Mouse (Mus musculus) lung, postnatal 4 days (tissue): Measurements from ENCODE around the gene E2f3.

ENCODE experiments used
- DNase-seq, 2 experiments: peaks; one replicate each; pipeline ENCODE4 v3.0.0; 2021

The E2f3 gene

GRCm38 (mm10) chr13:29977358-29977757, 8.5 kb downstream of the E2f3 start:
- DNase-seq, result no peak

DNA sequence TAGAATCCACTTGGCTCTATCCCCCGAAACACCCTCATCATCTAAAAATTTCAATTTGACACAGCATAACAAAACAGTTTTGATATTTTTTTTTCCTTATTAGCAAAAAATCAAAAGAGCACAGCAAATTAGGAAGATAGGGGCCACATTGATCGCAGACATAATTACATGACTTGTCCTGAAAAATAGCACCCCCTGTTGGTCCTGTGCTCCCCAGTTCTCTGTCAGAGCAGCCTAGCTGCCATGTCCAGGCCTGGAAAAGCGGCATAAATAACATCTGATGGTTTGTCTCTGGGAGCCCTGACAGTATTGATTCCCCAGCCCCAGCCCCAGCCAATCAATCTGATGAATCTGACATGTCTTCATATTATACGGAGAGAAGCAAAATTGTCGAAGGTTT, 11.8 kb downstream of the E2f3 start:
- no peak for DNase-seq

GRCm38 (mm10) chr13:29973610-29974009, 12.3 kb downstream of the E2f3 start:
- DNase-seq, result no peak

DNA sequence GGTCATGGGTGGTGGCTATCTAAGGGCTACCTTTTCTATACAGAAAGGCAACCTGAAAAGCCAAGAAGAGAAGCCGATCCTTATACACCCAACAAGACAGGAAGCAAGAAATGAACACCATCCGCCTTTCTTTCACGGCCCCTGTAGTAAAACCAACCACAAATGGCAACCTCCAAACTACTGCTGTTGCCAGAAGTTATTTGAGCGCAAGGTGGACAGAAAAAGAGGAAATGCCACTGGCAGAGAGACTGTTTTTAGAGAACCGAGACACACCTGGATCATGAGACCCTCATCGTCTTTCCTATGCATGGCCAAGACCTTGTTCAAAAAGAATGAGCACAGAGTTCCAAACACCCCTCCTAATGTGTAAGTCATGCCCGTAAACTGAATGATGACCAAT, 15.5 kb downstream of the E2f3 start:
- no peak for DNase-seq

GRCm38 (mm10) chr13:29968636-29969035, 17.2 kb downstream of the E2f3 start:
- DNase-seq, result no peak

DNA sequence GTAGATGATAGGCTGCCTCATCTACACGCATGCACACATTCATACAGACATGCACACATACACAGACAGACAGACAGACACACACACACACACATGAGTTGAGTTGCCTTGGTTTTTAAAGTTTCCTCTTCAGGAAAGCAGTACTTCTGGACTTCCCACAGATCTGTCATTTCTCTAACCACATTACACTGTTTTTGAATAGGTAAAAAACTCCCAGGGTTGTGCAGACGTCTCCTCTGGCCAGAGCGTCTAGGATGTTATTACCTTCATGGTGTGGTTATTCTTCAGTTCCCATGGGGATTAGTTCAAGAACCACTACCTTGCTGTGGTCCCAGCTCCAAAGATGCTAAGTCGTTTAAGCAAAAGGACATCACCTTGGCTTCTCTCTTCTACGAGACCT, 18.5 kb downstream of the E2f3 start:
- no peak for DNase-seq

DNA sequence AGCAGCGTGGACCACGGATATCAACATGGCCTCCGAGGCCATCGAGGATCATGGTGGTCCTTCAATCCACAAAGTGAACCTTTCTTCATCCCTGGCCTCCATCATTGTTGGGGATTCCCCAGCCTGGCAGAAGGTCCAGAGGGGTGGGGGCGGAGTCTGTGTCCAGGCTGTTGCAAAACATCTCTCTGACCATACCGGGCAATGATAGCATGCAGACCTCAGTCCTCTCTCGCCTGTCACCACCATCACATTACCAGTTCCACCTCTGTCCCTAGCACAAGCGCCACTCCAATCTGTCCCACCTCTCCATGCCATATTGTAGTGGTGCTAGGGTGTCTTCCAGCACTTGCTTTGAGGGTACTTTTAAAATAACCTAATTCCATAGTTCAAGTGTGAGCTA, 18.9 kb downstream of the E2f3 start:
- DNase-seq, result no peak

DNA sequence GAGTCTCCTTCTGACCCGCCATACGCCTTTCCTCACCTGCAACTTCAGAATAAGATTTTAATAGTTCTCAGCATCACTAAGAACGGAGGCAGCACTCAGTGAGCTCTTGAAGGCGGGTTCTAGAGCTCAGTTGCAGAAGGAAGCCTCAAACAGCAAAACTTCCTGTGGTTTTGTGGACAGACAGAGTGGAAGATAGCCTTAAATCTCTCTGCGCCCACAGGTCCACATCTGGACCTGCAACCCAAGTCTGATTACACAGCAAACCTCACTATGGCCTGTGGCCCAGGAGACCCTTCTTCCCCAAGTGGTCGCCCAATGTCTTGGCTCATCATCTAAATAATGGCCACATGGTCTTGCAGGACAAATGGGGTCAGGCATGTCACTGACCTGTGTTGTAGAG, 21.8 kb downstream of the E2f3 start:
- no peak for DNase-seq

DNA sequence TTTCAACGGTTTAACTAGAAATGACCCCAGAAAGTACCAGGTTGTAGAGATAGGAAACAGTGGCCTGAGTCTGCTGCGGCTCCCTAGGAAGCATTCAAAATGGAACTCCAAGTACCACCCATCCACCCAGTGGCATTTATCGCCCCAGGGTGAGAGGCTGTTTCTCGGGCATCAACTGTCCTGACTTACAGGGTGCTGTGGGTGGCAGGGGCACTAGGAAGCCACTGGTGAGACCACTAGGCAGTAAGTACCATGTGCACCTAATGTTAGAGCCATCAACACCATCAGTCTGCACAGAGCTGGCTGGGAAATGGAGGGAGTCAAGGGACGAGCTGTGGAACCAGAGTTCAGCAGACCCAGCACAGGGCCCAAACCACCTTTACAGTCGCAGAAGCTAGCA, 25.4 kb downstream of the E2f3 start:
- no peak for DNase-seq

GRCm38 (mm10) chr13:29957731-29958254, 28.1 kb downstream of the E2f3 start:
- peak; percentile 11 to 34 for DNase-seq

GRCm38 (mm10) chr13:29956821-29957421, 28.9 kb downstream of the E2f3 start:
- DNase-seq, result no peak

- DNase-seq, result no peak
These were observed 30.6 kb downstream of the E2f3 start for GRCm38 (mm10) chr13:29955296-29955695.

GRCm38 (mm10) chr13:29954741-29955140, 31.1 kb downstream of the E2f3 start:
- DNase-seq, result no peak

- DNase-seq, result no peak
These were observed 32.3 kb downstream of the E2f3 start for GRCm38 (mm10) chr13:29953417-29954045.

DNA sequence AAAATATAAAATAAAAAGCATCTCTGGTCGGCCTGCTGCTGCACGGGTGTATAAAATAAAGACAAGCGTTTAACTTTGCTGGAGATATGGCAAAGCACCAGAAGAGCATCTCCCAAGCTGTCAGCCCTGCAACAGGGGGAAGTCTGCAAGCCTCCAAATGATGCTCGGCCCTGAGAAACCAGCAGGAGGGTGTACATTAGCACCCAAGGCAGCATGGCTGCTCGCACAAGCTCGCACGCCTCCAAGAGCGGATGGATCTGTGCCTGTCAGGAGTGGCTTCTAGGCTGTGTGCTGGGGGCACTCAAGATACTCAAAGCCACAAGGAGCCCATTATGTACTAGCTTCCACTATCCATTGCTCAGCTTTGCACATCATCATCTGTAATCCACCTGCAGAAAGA, 39.8 kb downstream of the E2f3 start:
- no peak for DNase-seq

DNA sequence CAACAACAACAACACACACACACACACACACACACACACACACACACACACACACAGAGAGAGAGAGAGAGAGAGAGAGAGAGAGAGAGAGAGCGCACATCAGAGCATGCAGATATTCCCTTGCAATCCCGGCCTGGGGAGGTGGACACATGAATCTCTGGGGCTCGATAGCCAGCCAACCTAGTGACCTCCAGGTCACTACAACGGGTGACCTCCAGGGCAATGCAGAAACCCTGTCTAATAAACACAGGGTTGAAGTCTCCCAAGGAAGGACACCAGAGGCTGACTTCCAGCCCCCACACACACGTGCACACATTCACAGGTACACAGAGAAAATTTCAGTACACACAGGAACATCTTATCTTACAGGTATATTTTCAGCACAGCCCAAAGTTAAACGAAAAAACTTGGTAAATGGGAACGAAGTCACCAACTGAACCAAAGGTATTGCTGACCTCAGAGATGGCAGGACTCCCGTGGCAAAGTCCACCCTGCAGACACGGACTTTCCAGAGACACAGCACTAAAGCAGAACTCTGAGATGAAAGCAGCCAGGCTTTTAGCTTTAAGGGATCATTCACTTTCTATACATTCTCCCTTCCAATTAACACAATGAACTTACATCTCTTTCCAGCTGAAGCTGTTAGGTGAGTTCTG, 40.8 kb downstream of the E2f3 start:
- no peak for DNase-seq

DNA sequence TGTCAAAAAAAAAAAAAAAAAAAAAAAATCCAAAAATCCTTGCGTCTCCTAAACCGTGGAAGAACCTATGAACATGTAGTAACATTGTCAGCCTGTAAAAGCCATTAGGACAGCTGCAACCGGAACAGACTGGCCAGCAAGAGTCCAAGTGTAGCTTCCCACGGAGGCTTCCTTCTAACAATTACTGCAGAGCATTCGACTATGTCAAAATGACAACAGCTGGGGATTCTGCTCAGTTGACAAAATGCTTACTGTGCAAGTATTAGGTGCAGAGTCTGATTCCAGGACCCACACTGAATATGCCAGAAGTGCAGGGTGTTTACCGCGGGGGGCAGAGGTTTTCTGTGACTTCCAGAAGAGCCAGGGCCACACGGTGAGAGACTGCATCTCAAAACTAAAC, 41.4 kb downstream of the E2f3 start:
- no peak for DNase-seq

DNA sequence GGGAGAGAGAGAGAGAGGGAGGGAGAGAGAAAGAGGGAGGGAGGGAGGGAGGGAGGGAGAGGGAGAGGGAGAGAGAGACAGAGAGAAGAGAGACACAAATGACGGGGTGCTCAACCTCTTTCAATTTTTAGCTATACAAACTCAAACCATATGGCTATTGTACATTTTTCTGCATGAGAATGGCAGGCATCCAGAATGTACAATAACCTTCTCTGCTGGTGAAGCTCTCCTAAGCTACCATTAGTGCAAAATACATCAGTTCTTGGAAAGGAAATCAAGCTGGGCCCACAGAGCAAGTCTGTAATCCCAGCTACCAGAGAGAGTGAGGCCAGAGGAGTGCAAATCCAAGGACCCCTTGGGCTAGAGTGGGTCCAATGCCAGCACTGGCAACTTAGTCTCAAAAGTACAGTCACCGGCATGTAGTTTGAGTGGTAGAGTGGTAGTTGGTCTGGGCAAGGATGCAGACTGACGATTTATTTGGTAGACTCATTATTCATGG, 42.3 kb downstream of the E2f3 start:
- DNase-seq, result no peak

DNA sequence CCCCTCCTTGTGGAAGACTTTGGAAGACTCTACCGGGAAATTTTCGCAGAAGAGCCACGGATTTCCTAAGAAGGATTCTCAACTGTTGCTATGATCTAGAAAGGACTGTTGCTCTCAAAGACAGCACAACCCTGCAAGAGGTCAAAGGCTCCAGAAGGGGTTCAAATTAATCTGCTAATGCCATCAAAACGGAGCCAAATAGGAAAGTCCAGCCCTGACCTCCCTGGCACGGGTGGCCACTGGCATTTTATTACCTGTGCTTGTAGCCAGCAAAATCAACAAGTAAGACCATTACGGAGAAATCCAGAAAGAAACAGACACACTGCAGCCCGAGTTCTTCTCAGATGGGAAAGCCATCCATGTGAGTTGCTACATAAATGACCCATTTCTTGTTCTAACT, 45.8 kb downstream of the E2f3 start:
- no peak for DNase-seq

GRCm38 (mm10) chr13:29939399-29939798, 46.5 kb downstream of the E2f3 start:
- DNase-seq, result no peak

DNA sequence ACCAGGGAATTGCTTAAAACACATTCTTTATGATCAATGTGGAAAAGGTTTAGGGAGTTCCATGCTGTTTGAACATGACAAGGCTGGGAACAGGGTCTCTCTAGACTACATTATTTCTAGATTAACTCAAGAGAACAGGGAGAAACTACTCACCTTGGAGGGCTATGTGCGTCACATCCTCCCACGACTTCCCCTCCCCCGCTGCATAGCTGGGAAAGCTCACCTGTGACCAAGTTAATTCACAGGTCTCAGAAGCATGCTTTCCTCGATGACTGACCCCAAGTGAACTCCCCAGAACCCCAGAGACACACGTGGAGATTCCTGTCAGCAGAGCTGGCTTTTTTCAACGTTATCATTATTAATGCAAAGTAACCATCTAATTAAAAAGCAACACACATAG, 47.1 kb downstream of the E2f3 start:
- no peak for DNase-seq

DNA sequence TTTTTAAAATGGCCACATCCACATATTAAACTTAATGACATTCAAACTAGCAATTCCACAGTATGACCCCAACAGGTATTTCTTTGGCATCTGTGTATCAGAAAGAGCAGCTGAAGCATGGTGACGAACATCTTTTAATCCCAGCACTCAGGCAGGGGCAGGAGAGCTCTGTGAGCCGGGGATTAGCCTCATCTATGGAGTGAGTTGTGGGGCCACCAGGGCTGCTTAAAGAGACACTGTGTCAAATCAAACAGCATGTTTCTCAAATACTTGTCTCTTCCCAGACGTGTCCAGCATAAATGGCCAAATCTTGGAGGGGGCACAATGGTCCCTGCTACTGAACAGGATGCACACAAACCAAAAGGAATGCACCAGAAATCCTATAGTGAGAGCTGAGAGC, 59.7 kb downstream of the E2f3 start:
- no peak for DNase-seq

GRCm38 (mm10) chr13:29919841-29920240, 66.0 kb downstream of the E2f3 start:
- DNase-seq, result no peak

DNA sequence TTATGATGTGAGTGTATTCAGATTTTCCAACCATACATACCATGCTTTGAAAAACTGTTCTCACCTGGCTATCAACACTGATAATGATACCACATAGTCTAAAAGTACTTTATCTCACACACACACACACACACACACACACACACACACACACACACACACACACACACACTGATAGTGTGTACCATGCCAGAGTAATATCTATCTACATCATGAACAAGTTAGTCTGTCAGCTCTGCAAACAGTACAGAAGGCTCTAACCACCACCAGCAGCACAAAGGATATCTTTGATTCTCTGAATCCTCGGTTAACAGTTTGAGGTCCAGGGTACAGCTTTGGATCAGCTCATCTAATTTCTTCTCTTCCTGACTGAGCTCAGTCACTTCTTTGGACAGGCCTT, 69.3 kb downstream of the E2f3 start:
- DNase-seq, result no peak
